8 mouse cellular contexts compared by ENCODE assay signal in genomic region chr4:145219240-145219985, GRCm38 (mm10). TPM values are rescaled to one million over a fixed set of nuclear protein-coding genes. Genes with fewer than 3 reads are reported as not detected.
DNase-seq lines count a peak whose midpoint lies in the region; ATAC-seq lines count a peak whose summit lies in the region.

No protein-coding gene starts in this region.

- peak; percentile 54 for DNase-seq in gastrocnemius, adult 18-20 months (ENCODE audit: low spot score)
- DNase-seq in gastrocnemius, postnatal 4 days (ENCODE audit: low spot score in 2 of 2), result no peak
- DNase-seq in right cerebral cortex, postnatal 14 days, result peak; percentile 45
- no peak for DNase-seq in right cerebral cortex, adult 2 months (ENCODE audit: low spot score in 2 of 2)
- DNase-seq in gastrocnemius, postnatal 25 days, result peak; percentile 49
- no peak for DNase-seq in Muller cell, postnatal 12 days (ENCODE audit: inconsistent ontology term)
- DNase-seq in right cerebral cortex, adult 18-20 months, result no peak

- peak; percentile 59 for ATAC-seq in megakaryocyte, adult 5-6 weeks (ENCODE audit: poor library complexity, severe bottlenecking)

RNA-seq across cellular contexts. Expression of gene Vps13d, which starts 24.6 kb away (rescaled TPM):
- 10 to 100 TPM; 28.7 to 34.3 TPM for total RNA-seq in gastrocnemius, adult 18-20 months (2021)
- total RNA-seq in gastrocnemius, postnatal 4 days (2021), result 10 to 100 TPM; 43.3 to 45.1 TPM
- 10 to 100 TPM; 26.7 to 32.8 TPM for total RNA-seq in gastrocnemius, postnatal 25 days (2021)
- 22.2 and 24.0 TPM in 2 replicates for total RNA-seq in megakaryocyte, adult 5-6 weeks (2015)
- 40.0 and 59.4 TPM in 2 replicates for total RNA-seq in megakaryocyte, adult 5-6 weeks (2017)

RNA-seq across cellular contexts. Expression of gene Tnfrsf1b, which starts 27.3 kb away (rescaled TPM):
- total RNA-seq in gastrocnemius, adult 18-20 months (2021), result 1 to 10 TPM; 1.5 to 2.9 TPM
- 1 to 10 TPM; 7.3 to 9.2 TPM for total RNA-seq in gastrocnemius, postnatal 4 days (2021)
- total RNA-seq in gastrocnemius, postnatal 25 days (2021), result 1 to 10 TPM; 2.2 to 3.7 TPM
- total RNA-seq in megakaryocyte, adult 5-6 weeks (2015), result 107 and 112 TPM in 2 replicates
- 113 and 122 TPM in 2 replicates for total RNA-seq in megakaryocyte, adult 5-6 weeks (2017)

Comparison
In these comparisons a context has a peak if more than half of its experiments do, and no peak if none do; other contexts are left out.
1. DNase-seq: peak in gastrocnemius, adult 18-20 months (single experiment), right cerebral cortex, postnatal 14 days (single experiment) and gastrocnemius, postnatal 25 days (single experiment); none in gastrocnemius, postnatal 4 days (0 of 2), right cerebral cortex, adult 2 months (0 of 2), Muller cell, postnatal 12 days (single experiment) and right cerebral cortex, adult 18-20 months (single experiment).
2. RNA of gene Tnfrsf1b, which starts 27.3 kb away (total RNA-seq): 107 to 122 TPM in megakaryocyte, adult 5-6 weeks; 7.3 to 9.2 TPM in gastrocnemius, postnatal 4 days, 2.2 to 3.7 TPM in gastrocnemius, postnatal 25 days and 1.5 to 2.9 TPM in gastrocnemius, adult 18-20 months; every median in the first group is over 10 times any median in the second.